Mouse (Mus musculus) c-Kit-negative CD71-positive TER-119-positive erythroid progenitor cells, embryonic 14.5 days (primary cell): ENCODE results near the gene Ppp1r36.
"Not testable (repeated sequence)": the region's sequence is repeated elsewhere in the genome, so short reads cannot be mapped to it uniquely, and the experiment has no call there.

Experiments
- DNase-seq: peaks from one replicate; pipeline ENCODE4 v3.0.0-alpha.2; 2013; ENCODE audit warnings: low read depth, low spot score

Gene Ppp1r36

GRCm38 (mm10) chr12:76446201-76446600 is 28.9 kb downstream of the Ppp1r36 start:
- no peak for DNase-seq

- no peak for DNase-seq
These were observed 30.8 kb downstream of the Ppp1r36 start for GRCm38 (mm10) chr12:76448127-76448526.

DNA sequence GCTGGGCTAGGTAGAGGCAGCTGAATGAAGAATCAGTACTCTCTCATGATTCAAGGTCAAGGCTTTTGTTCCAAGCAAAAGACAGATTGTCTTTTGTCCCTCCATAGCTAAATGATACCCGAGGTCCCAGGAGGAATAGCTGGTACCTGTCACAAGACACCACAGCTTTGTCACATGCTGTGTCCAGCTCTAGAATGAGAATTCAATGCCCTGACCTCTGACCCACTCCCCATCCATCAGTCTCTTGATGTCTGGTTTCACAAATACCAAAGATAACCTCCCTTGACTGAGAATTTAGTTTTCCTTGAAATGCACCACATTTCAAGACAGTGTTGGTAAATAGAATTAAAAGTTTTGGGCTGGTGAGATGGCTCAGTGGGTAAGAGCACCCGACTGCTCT is 34.9 kb downstream of the Ppp1r36 start:
- no peak for DNase-seq

GRCm38 (mm10) chr12:76458445-76458844 is 41.1 kb downstream of the Ppp1r36 start:
- not testable (repeated sequence) for DNase-seq

DNA sequence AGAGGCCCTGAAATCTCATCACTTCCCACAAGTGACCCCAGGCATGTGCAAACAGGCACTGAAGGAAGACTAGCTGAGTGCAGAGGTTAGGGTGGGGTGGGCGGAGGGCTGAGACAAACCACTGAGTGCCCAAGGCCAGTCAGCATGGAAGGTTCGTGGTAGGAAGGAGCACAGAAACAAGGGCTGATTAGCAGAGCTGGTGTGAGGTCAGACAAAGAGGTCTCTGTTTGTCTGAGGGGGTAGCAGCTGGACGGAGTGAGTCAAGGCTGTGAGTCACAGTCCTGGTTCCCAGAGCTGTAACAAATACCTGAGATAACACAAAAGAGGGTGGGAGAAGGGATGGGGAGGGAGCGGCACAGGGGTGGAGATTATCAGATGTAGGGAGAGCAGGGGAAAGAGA is 41.7 kb downstream of the Ppp1r36 start:
- no peak for DNase-seq

DNA sequence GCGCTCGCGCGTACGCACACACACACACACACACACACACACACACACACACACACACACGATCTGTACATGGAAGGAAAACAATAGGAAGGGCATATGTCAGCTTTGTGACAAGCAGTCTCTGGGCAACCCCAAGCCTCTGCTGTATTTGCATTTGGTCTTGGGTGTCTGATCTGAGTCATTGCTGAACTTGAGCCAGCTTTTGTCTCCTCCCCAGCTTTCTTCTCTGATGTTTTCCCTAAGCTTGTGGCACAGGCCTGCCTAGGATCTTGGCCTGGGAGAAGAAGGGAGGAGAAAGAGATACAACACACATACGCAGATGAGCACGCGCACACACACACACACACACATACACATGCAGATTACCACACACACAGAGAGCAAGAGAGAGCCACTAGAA is 46.1 kb downstream of the Ppp1r36 start:
- DNase-seq = no peak

DNA sequence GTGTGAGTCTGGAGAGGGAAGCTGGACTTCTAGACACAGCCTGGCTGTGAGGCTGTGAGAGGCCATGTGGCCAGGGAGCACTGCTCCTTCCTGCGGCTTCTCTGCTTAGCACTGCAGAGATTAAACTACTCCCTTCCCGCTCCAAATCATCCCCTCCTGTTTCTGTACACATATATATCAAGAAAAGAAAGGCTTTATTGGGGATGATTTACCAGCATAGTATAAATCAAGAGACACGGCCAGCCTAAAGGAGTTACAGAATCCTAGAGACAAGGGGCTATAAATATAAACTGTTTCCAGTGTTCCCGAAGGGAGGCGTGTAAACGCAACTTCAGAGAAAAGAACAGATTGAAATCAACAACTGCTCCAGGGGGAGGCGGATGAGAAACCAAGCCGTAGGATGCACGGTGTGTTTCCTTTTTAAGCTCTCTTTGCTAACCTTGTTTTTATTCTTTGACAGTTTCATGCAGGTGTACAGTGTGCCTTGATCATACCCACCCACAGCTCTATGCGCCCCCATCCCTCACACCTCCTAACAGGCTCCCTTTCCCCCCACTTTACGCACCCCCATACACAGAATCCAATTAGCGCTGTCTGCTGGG is 47.4 kb downstream of the Ppp1r36 start:
- DNase-seq = no peak

GRCm38 (mm10) chr12:76466651-76467050 is 49.3 kb downstream of the Ppp1r36 start:
- no peak for DNase-seq

- DNase-seq = no peak
These were observed 49.9 kb downstream of the Ppp1r36 start for GRCm38 (mm10) chr12:76467256-76467655.

- peak; percentile 8 for DNase-seq
These were observed 54.7 kb downstream of the Ppp1r36 start for GRCm38 (mm10) chr12:76472046-76472445.

GRCm38 (mm10) chr12:76473562-76474245 is 56.4 kb downstream of the Ppp1r36 start:
- DNase-seq = no peak

GRCm38 (mm10) chr12:76474246-76474583 is 56.9 kb downstream of the Ppp1r36 start:
- no peak for DNase-seq

DNA sequence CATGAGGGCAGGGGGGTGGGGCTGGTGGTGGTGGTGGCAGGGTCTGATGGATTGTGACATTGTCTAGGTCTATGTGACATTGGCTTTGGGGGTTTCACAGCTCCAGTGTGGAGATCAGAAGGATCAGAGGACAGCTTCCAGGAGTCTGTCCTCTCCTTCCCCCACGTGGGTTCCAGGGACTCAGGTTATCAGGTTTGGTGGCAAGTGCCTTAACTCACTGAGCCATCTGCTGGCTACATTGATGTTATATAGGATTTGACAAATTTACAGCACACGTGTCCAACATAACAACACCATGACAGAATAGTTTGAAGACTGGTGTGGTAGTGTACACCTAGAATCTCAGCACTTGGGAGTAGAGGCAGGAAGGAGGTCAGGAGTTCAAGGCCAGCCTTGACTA is 57.5 kb downstream of the Ppp1r36 start:
- DNase-seq = no peak

DNA sequence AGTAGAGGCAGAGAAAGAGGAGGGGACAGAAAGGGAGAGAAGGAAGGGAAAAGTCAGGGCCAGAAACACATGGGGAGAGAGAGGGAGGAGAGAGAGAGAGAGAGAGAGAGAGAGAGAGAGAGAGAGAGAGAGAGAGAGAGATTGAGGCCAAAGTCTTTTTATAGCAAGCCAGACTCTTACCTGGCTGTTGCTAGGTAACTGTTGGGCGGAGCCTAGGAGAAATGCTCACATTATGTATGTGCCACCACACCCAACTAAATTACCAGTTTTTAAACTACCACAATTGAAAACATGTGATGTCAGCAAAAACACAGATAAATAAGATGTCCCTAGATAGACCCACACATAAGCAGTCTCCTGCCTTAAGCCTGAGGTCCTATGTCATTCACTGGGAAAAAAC is 58.8 kb downstream of the Ppp1r36 start:
- DNase-seq = no peak

DNA sequence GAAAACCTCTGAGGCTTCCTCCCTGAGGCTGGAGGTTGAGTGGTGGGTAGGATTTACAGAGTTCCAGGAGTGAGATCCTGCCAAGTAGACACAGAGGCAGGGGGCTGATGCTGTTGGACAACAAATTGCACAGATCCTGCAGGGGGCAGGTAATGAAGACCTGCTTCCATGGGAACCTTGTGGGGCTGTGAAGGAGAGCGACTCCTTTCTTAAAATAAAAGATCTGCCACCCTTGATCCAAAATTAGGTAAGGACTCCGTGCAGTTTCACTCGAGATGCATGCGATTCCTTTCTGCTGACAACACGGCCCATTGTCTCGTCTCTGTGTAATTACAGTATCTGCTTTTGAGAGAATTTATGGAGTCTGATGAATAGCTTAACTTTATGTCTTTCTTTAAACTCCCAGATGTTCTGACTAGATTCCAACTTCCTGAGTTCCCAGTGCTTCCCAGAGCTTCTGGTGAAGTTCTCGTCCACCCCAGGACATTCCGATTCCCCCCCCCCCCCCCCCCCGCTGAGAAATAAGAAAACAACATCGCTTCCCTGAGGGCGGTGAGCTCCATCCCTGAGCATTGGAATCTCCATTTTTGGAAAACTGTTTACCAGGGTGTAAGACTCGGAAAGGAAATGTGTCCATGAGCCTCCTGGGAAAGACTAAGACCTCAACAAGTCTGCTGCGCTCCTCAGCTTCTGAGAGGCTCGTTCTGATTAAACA is 61.1 kb downstream of the Ppp1r36 start:
- DNase-seq = no peak

- no peak for DNase-seq
These were observed 61.8 kb downstream of the Ppp1r36 start for GRCm38 (mm10) chr12:76479174-76479573.

- DNase-seq = no peak
These were observed 62.6 kb downstream of the Ppp1r36 start for GRCm38 (mm10) chr12:76479836-76480495.

DNA sequence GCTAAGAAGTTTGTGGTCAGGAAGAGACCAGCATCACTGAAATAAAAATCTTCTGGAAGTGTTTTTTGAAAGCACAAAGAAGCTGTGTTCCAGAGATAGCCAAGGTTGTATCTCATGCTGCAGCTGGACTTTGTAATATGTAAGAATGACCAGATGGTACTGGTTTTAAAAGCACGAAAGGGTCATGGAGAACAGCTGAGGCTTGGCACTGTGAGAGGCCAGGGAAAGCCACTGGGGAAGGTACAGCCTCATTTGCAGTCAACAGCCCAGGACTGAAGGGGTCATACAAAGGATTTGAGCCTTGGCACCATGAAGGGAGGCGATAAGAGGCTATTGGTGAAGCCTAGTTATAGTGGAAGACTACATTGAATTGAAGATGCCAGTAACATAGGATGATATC is 65.1 kb downstream of the Ppp1r36 start:
- DNase-seq = no peak

GRCm38 (mm10) chr12:76482948-76483347 is 65.6 kb downstream of the Ppp1r36 start:
- no peak for DNase-seq

DNA sequence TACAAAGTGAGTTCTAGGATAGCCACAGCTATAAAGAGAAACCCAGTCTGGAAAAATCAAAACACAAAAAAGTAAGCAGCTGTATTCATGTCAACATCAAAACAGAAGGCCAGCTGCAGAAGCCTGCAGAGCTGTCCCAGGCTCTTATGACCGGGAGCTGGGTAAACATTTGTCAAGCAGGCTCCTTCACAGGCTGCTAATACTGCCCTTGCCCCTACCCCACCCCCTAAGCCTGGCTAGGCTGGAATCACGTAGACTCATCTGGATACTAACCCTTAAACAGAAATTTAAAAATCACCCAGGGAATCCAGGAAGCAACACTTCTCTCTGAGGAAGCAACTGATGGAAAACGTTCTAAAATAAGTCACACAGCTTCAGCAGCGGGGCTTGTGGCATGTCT is 67.5 kb downstream of the Ppp1r36 start:
- no peak for DNase-seq

- DNase-seq = no peak
These were observed 68.0 kb downstream of the Ppp1r36 start for GRCm38 (mm10) chr12:76485381-76485780.

GRCm38 (mm10) chr12:76486943-76487342 is 69.6 kb downstream of the Ppp1r36 start:
- no peak for DNase-seq
